Mouse (Mus musculus): ENCODE results near the gene Gcm2. TPM values are rescaled to one million over a fixed set of nuclear protein-coding genes. Genes with fewer than 3 reads are reported as not detected.

Gcm2 gene
- polyA plus RNA-seq, 1 experiment from 2014 or later, result not detected

- no peaks in the 10 kb centered on the region for H3K4me1 ChIP-seq (ENCODE audit: control insufficient read depth, insufficient read depth, low read length)
- H3K4me3 ChIP-seq (ENCODE audit: low read depth, low read length), result no peak overlapping the region
- no peaks in the 10 kb centered on the region for H3K9me3 ChIP-seq (ENCODE audit: control insufficient read depth, low read length)
- H3K27me3 ChIP-seq (ENCODE audit: control insufficient read depth, insufficient read depth, low read length), result no peaks in the 10 kb centered on the region
- WGBS, result 27% methylated on average over 9 of the region's 9 CpGs
- no peak overlapping the region for H3K4me2 ChIP-seq (ENCODE audit: low read depth, low read length)
- no peak overlapping the region for H3K9ac ChIP-seq (replicated peaks; ENCODE audit: low read depth, low read length)
- ATAC-seq (ENCODE audit: low read depth), result no peak
- no peak overlapping the region for H3K27ac ChIP-seq (ENCODE audit: low read depth, low read length)
- no peaks in the 10 kb centered on the region for H3K36me3 ChIP-seq (ENCODE audit: control insufficient read depth, insufficient read depth, low read length)
Measured at GRCm38 (mm10) chr13:41119152-41119945, 8.5 kb upstream of the Gcm2 start.

GRCm38 (mm10) chr13:41113940-41114339 lies 3.1 kb upstream of the Gcm2 start, which contains the start of gene Sycp2l:
Sycp2l (plus strand) TSS chr13:41114307.
- no peaks in the 10 kb centered on the region for H3K9me3 ChIP-seq (ENCODE audit: control insufficient read depth, low read length)
- WGBS, result 28% methylated on average over 14 of the region's 14 CpGs
- H3K4me2 ChIP-seq (ENCODE audit: low read depth, low read length), result no peak within 1 kb of the TSS
- H3K27ac ChIP-seq (ENCODE audit: low read depth, low read length), result no peak within 1 kb of the TSS
- no peak within 1 kb of the TSS for H3K9ac ChIP-seq (replicated peaks; ENCODE audit: low read depth, low read length)
- ATAC-seq (ENCODE audit: low read depth), result no peak
- H3K36me3 ChIP-seq (ENCODE audit: control insufficient read depth, insufficient read depth, low read length), result no peaks in the 10 kb centered on the region
- H3K4me3 ChIP-seq (ENCODE audit: low read depth, low read length), result no peak within 1 kb of the TSS
- no peaks in the 10 kb centered on the region for H3K27me3 ChIP-seq (ENCODE audit: control insufficient read depth, insufficient read depth, low read length)
- H3K4me1 ChIP-seq (ENCODE audit: control insufficient read depth, insufficient read depth, low read length), result no peaks in the 10 kb centered on the region

GRCm38 (mm10) chr13:41105541-41105940 lies 5.3 kb downstream of the Gcm2 start:
- Histone ChIP-seq H3K4me1 (ENCODE audit: control insufficient read depth, insufficient read depth, low read length) (no peaks in the 10 kb centered on the region), H3K9ac (replicated peaks; ENCODE audit: low read depth, low read length) (no peak overlapping the region), H3K4me2 (ENCODE audit: low read depth, low read length) (no peak overlapping the region), H3K27me3 (ENCODE audit: control insufficient read depth, insufficient read depth, low read length) (no peaks in the 10 kb centered on the region), H3K27ac (ENCODE audit: low read depth, low read length) (no peak overlapping the region), H3K9me3 (ENCODE audit: control insufficient read depth, low read length) (no peaks in the 10 kb centered on the region), H3K4me3 (ENCODE audit: low read depth, low read length) (no peak overlapping the region), H3K36me3 (ENCODE audit: control insufficient read depth, insufficient read depth, low read length) (no peaks in the 10 kb centered on the region)
- WGBS, result 93% methylated on average over 13 of the region's 13 CpGs
- no peak for ATAC-seq (ENCODE audit: low read depth)

- Histone ChIP-seq H3K4me3 (ENCODE audit: low read depth, low read length) (no peak overlapping the region), H3K36me3 (ENCODE audit: control insufficient read depth, insufficient read depth, low read length) (no peaks in the 10 kb centered on the region), H3K27me3 (ENCODE audit: control insufficient read depth, insufficient read depth, low read length) (no peaks in the 10 kb centered on the region), H3K9me3 (ENCODE audit: control insufficient read depth, low read length) (no peaks in the 10 kb centered on the region), H3K9ac (replicated peaks; ENCODE audit: low read depth, low read length) (no peak overlapping the region), H3K4me1 (ENCODE audit: control insufficient read depth, insufficient read depth, low read length) (no peaks in the 10 kb centered on the region), H3K27ac (ENCODE audit: low read depth, low read length) (no peak overlapping the region), H3K4me2 (ENCODE audit: low read depth, low read length) (no peak overlapping the region)
- no peak for ATAC-seq (ENCODE audit: low read depth)
- 84% methylated on average over 12 of the region's 12 CpGs for WGBS
Measured at GRCm38 (mm10) chr13:41103841-41104525, 6.9 kb downstream of the Gcm2 start.

GRCm38 (mm10) chr13:41100031-41100430 lies 10.8 kb downstream of the Gcm2 start:
- no peak overlapping the region for H3K4me2 ChIP-seq (ENCODE audit: low read depth, low read length)
- H3K27me3 ChIP-seq (ENCODE audit: control insufficient read depth, insufficient read depth, low read length), result no peaks in the 10 kb centered on the region
- H3K9ac ChIP-seq (replicated peaks; ENCODE audit: low read depth, low read length), result no peak overlapping the region
- 94% methylated on average over 2 of the region's 2 CpGs for WGBS
- H3K27ac ChIP-seq (ENCODE audit: low read depth, low read length), result no peak overlapping the region
- no peaks in the 10 kb centered on the region for H3K9me3 ChIP-seq (ENCODE audit: control insufficient read depth, low read length)
- H3K4me1 ChIP-seq (ENCODE audit: control insufficient read depth, insufficient read depth, low read length), result no peaks in the 10 kb centered on the region
- no peaks in the 10 kb centered on the region for H3K36me3 ChIP-seq (ENCODE audit: control insufficient read depth, insufficient read depth, low read length)
- ATAC-seq (ENCODE audit: low read depth), result no peak
- no peak overlapping the region for H3K4me3 ChIP-seq (ENCODE audit: low read depth, low read length)

GRCm38 (mm10) chr13:41098325-41098724 lies 12.5 kb downstream of the Gcm2 start:
- 90% methylated on average over 15 of the region's 15 CpGs for WGBS
- Histone ChIP-seq H3K4me2 (ENCODE audit: low read depth, low read length) (no peak overlapping the region), H3K27me3 (ENCODE audit: control insufficient read depth, insufficient read depth, low read length) (no peaks in the 10 kb centered on the region), H3K36me3 (ENCODE audit: control insufficient read depth, insufficient read depth, low read length) (no peaks in the 10 kb centered on the region), H3K27ac (ENCODE audit: low read depth, low read length) (no peak overlapping the region), H3K9ac (replicated peaks; ENCODE audit: low read depth, low read length) (no peak overlapping the region), H3K4me1 (ENCODE audit: control insufficient read depth, insufficient read depth, low read length) (no peaks in the 10 kb centered on the region), H3K4me3 (ENCODE audit: low read depth, low read length) (no peak overlapping the region), H3K9me3 (ENCODE audit: control insufficient read depth, low read length) (no peaks in the 10 kb centered on the region)
- ATAC-seq (ENCODE audit: low read depth), result no peak

- 87% methylated on average over 16 of the region's 16 CpGs for WGBS
Measured at GRCm38 (mm10) chr13:41097324-41098058, 13.3 kb downstream of the Gcm2 start.

GRCm38 (mm10) chr13:41094160-41094559 lies 16.7 kb downstream of the Gcm2 start:
- Histone ChIP-seq H3K9ac (replicated peaks; ENCODE audit: low read depth, low read length) (no peak overlapping the region), H3K4me1 (ENCODE audit: control insufficient read depth, insufficient read depth, low read length) (no peaks in the 10 kb centered on the region), H3K4me3 (ENCODE audit: low read depth, low read length) (no peak overlapping the region), H3K27me3 (ENCODE audit: control insufficient read depth, insufficient read depth, low read length) (no peaks in the 10 kb centered on the region), H3K27ac (ENCODE audit: low read depth, low read length) (no peak overlapping the region), H3K9me3 (ENCODE audit: control insufficient read depth, low read length) (no peaks in the 10 kb centered on the region), H3K4me2 (ENCODE audit: low read depth, low read length) (no peak overlapping the region), H3K36me3 (ENCODE audit: control insufficient read depth, insufficient read depth, low read length) (no peaks in the 10 kb centered on the region)
- no peak for ATAC-seq (ENCODE audit: low read depth)
- 70% methylated on average over 10 of the region's 10 CpGs for WGBS

More at GRCm38 (mm10) chr13:41097324-41098058, 13.3 kb downstream of the Gcm2 start:
- Histone ChIP-seq H3K36me3 (ENCODE audit: control insufficient read depth, insufficient read depth, low read length) (no peaks in the 10 kb centered on the region), H3K9ac (replicated peaks; ENCODE audit: low read depth, low read length) (no peak overlapping the region), H3K4me3 (ENCODE audit: low read depth, low read length) (no peak overlapping the region), H3K27me3 (ENCODE audit: control insufficient read depth, insufficient read depth, low read length) (no peaks in the 10 kb centered on the region), H3K9me3 (ENCODE audit: control insufficient read depth, low read length) (no peaks in the 10 kb centered on the region), H3K27ac (ENCODE audit: low read depth, low read length) (no peak overlapping the region), H3K4me1 (ENCODE audit: control insufficient read depth, insufficient read depth, low read length) (no peaks in the 10 kb centered on the region), H3K4me2 (ENCODE audit: low read depth, low read length) (no peak overlapping the region)
- no peak for ATAC-seq (ENCODE audit: low read depth)

- Histone ChIP-seq H3K27ac (ENCODE audit: low read depth, low read length) (no peak overlapping the region), H3K36me3 (ENCODE audit: control insufficient read depth, insufficient read depth, low read length) (no peaks in the 10 kb centered on the region), H3K9me3 (ENCODE audit: control insufficient read depth, low read length) (no peaks in the 10 kb centered on the region), H3K4me1 (ENCODE audit: control insufficient read depth, insufficient read depth, low read length) (no peaks in the 10 kb centered on the region), H3K27me3 (ENCODE audit: control insufficient read depth, insufficient read depth, low read length) (no peaks in the 10 kb centered on the region), H3K4me2 (ENCODE audit: low read depth, low read length) (no peak overlapping the region), H3K4me3 (ENCODE audit: low read depth, low read length) (no peak overlapping the region), H3K9ac (replicated peaks; ENCODE audit: low read depth, low read length) (no peak overlapping the region)
- no peak for ATAC-seq (ENCODE audit: low read depth)
- WGBS, result 35% methylated on average over 10 of the region's 10 CpGs
Measured at GRCm38 (mm10) chr13:41091271-41091670, 19.6 kb downstream of the Gcm2 start.
